9 mouse cellular contexts compared by ENCODE assay signal in genomic region chr17:74431481-74431880, GRCm38 (mm10). TPM values are rescaled to one million over a fixed set of nuclear protein-coding genes. Genes with fewer than 3 reads are reported as not detected.
A peak's percentile ranks its signal among the peaks of the same experiment; 100 is the strongest.
DNase-seq lines count a peak whose midpoint lies in the region; ATAC-seq lines count a peak whose summit lies in the region.
"Had no signal": no experiment of that assay in that cellular context is flagged by ENCODE, and none has a peak within 500 bp of the region (broad histone marks: within the 10 kb centered on the region; RNA-seq: fewer than 3 reads in every experiment).

No protein-coding gene starts in this region.

- peak; percentile 9 to 37 for DNase-seq in kidney, postnatal 4 days
- no peak for DNase-seq in kidney, postnatal 25 days
- DNase-seq in Muller cell, postnatal 12 days (ENCODE audit: inconsistent ontology term) = peak; percentile 19
- peak; percentile 23 for DNase-seq in embryo, embryonic 10.5 days (ENCODE audit: low spot score)
- DNase-seq in urinary bladder, adult 2 months (ENCODE audit: low spot score) = no peak
- no peak for DNase-seq in cerebellum, adult 11 months
- DNase-seq in kidney, adult 8-10 months = no peak

- no peak overlapping the region for H3K27ac ChIP-seq in liver, embryonic 16.5 days (ENCODE audit: low read length)

- WGBS in liver, embryonic 16.5 days (ENCODE audit: insufficient replicate concordance) = 65% methylated on average over 12 of the region's 13 CpGs

- H3K36me3 ChIP-seq in liver, embryonic 16.5 days (ENCODE audit: control insufficient read depth, insufficient read depth) = peaks cover 3% of the 10 kb centered on the region; the same call in 1 of the 2 replicates

- peak; percentile 41 for ATAC-seq in liver, embryonic 16.5 days (ENCODE audit: low read depth)

- H3K4me2 ChIP-seq in liver, embryonic 16.5 days (ENCODE audit: low read depth, low read length) = no peak overlapping the region

- no peak overlapping the region for H3K4me3 ChIP-seq in liver, embryonic 16.5 days (ENCODE audit: low read depth, low read length)
- H3K4me3 ChIP-seq: megakaryocyte, embryonic 14.5 days had no signal

- no peak overlapping the region for H3K9ac ChIP-seq in liver, embryonic 16.5 days (ENCODE audit: low read depth, low read length)

- no peaks in the 10 kb centered on the region for H3K4me1 ChIP-seq in liver, embryonic 16.5 days (ENCODE audit: control insufficient read depth, low read depth, low read length)

- H3K9me3 ChIP-seq in liver, embryonic 16.5 days (replicated peaks; ENCODE audit: control insufficient read depth, low read length) = no peaks in the 10 kb centered on the region
- H3K9me3 ChIP-seq: megakaryocyte, embryonic 14.5 days had no signal

- no peaks in the 10 kb centered on the region for H3K27me3 ChIP-seq in liver, embryonic 16.5 days (ENCODE audit: control insufficient read depth, insufficient read depth, low read depth, low read length)
- H3K27me3 ChIP-seq: megakaryocyte, embryonic 14.5 days had no signal

RNA-seq across cellular contexts. Expression of gene Nlrc4, which starts 27.5 kb away (rescaled TPM):
- 0.36 and 0.44 TPM in 2 replicates for polyA plus RNA-seq in liver, embryonic 16.5 days (2015; fragmentation: Nextera tagmentation; extraction: Ambion mirVana)
- polyA plus RNA-seq in urinary bladder, adult 2 months (2012; rRNA removed) = 0.62 and 0.65 TPM in 2 replicates

RNA-seq across cellular contexts. Expression of gene Slc30a6, which starts 36.1 kb away (rescaled TPM):
- polyA plus RNA-seq in liver, embryonic 16.5 days (2015; fragmentation: Nextera tagmentation; extraction: Ambion mirVana) = 16.3 and 16.6 TPM in 2 replicates
- 26.5 and 27.8 TPM in 2 replicates for polyA plus RNA-seq in urinary bladder, adult 2 months (2012; rRNA removed)

RNA-seq across cellular contexts. Expression of gene Yipf4, which starts 57.8 kb away (rescaled TPM):
- polyA plus RNA-seq in liver, embryonic 16.5 days (2015; fragmentation: Nextera tagmentation; extraction: Ambion mirVana) = 72.0 and 72.5 TPM in 2 replicates
- polyA plus RNA-seq in urinary bladder, adult 2 months (2012; rRNA removed) = 57.7 and 71.5 TPM in 2 replicates

Comparison
In these comparisons a context has a peak if more than half of its experiments do, and no peak if none do; other contexts are left out.
1. DNase-seq: peak in kidney, postnatal 4 days (2 of 2), Muller cell, postnatal 12 days (single experiment) and embryo, embryonic 10.5 days (single experiment); none in kidney, postnatal 25 days (0 of 2), urinary bladder, adult 2 months (single experiment), cerebellum, adult 11 months (single experiment) and kidney, adult 8-10 months (0 of 2).